Mouse (Mus musculus) forebrain, embryonic 12.5 days (tissue): ENCODE measurements at regions not wholly inside any gene's neighbourhood (a gene's known extent, or its start where the extent isn't known, plus 50 kb on each side); places are given as distances from the start of the nearest gene placed in this dataset.

Experiments used
- ATAC-seq: fragments of 200-750 bp; cut with Nextera tagmentation; 2 replicates; pipeline ENCODE4 v1.8.0; 2017; ENCODE audit warnings: moderate TSS enrichment; ENCODE audit not compliant: low FRiP score
- H3K27ac ChIP-seq: fragments of 300-500 bp; sonication (generic); 2 replicates; pipeline ENCODE4 v1.5.1; 2016; ENCODE audit warnings: mild to moderate bottlenecking
- H3K27me3 ChIP-seq: fragments of 300-500 bp; sonication (generic); 2 replicates; pipeline ENCODE4 v1.6.1; 2016; ENCODE audit warnings: mild to moderate bottlenecking
- H3K36me3 ChIP-seq: fragments of 300-500 bp; sonication (generic); replicated peaks from 2 replicates; pipeline ENCODE4 v1.6.1; 2016; ENCODE audit warnings: mild to moderate bottlenecking
- H3K4me1 ChIP-seq: fragments of 300-500 bp; sonication (generic); 2 replicates; pipeline ENCODE4 v1.6.1; 2016
- H3K4me2 ChIP-seq: fragments of 300-500 bp; sonication (generic); 2 replicates; pipeline ENCODE4 v1.6.1; 2016; ENCODE audit warnings: mild to moderate bottlenecking, moderate library complexity
- H3K4me3 ChIP-seq: fragments of 300-500 bp; sonication (generic); replicated peaks from 2 replicates; pipeline ENCODE4 v1.5.1; 2016; ENCODE audit warnings: mild to moderate bottlenecking
- H3K9ac ChIP-seq: fragments of 300-500 bp; sonication (generic); 2 replicates; pipeline ENCODE4 v1.6.1; 2016; ENCODE audit warnings: mild to moderate bottlenecking
- H3K9me3 ChIP-seq: fragments of 300-500 bp; sonication (generic); 2 replicates; pipeline ENCODE4 v1.6.1; 2016
- WGBS: fragments of 180-500 bp; shearing (Covaris S2); methylation state at CpG from one replicate; pipeline ENCODE4 v1.1.7; 2016; 5-methylcytosine and 5-hydroxymethylcytosine counted together

DNA sequence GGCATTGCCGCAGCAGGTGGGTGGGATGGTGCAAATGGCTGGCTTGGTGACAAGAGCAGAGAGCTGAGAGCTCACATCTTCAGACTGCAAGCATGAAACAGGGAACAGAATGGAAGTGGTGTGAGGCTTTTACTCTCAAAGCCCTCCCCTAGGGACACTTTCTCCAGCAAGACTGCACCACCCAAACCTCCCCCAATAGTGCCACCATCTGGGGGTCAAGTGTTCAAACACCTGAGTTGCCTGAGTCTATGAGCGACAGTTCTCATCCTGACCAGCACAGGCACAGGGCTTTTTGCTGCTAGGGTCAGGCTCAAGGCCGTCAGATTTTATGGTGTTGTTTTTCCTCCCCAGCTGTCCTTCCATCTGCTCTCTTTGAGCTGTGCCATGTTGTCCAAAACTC lies 337.9 kb upstream of the Eif4g2 start:
- no peak overlapping the region for H3K27ac ChIP-seq
- H3K27me3 ChIP-seq = no peaks in the 10 kb centered on the region
- no peak for ATAC-seq
- H3K4me3 ChIP-seq = no peak overlapping the region
- WGBS = 92% methylated on average over 3 of the region's 3 CpGs
- H3K9ac ChIP-seq = no peak overlapping the region
- H3K4me1 ChIP-seq = no peaks in the 10 kb centered on the region
- no peaks in the 10 kb centered on the region for H3K9me3 ChIP-seq
- no peaks in the 10 kb centered on the region for H3K36me3 ChIP-seq
- no peak overlapping the region for H3K4me2 ChIP-seq

DNA sequence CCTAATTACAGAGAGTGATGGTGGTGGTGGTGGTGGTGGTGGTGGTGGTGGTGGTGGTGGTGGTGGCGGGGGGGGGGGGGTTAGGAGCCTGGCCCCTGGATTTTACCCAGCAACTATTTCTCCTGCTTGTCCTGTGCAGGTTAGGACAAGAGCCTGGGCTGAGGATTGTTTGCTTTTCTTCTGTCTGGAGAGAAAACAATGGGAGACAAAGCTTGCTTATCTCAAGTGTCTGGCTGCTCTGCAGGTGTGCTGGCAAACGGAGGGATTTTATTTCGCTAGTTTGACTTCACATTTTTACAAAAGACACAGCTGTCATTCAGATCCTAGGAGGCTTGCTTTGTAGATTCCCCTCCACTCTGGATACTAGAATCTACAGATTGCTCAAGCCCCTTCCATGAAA lies 334.9 kb upstream of the Eif4g2 start:
- Histone ChIP-seq H3K4me3 (no peak overlapping the region), H3K4me2 (no peak overlapping the region), H3K27ac (no peak overlapping the region), H3K9me3 (no peaks in the 10 kb centered on the region), H3K9ac (no peak overlapping the region), H3K36me3 (no peaks in the 10 kb centered on the region), H3K4me1 (peaks cover 5% of the 10 kb centered on the region; the same call in 1 of the 2 replicates), H3K27me3 (no peaks in the 10 kb centered on the region)
- no peak for ATAC-seq
- WGBS = 23% methylated on average over 3 of the region's 3 CpGs

DNA sequence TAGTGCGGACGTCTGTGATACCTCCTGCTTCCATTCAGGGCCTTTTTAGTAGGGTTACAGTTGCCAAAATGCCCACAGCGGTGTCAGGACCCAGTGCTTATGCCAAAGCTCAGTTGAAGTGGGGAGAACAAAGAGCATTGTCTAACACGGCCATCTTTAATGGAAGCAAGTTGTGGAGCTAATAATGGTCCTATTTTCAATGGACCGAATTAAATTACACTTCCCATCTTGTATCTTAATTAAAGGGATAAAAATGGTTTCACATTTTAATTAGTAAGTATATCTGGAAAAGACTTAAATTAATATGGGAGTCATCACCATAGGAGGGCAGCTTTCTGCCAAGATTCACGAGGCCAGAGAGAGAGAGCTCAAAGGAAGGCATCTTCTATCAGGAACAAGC lies 333.2 kb upstream of the Eif4g2 start:
- ATAC-seq = no peak
- no peak overlapping the region for H3K27ac ChIP-seq
- WGBS = 54% methylated on average over 6 of the region's 6 CpGs
- H3K4me3 ChIP-seq = no peak overlapping the region
- H3K4me2 ChIP-seq = no peak overlapping the region
- H3K4me1 ChIP-seq = peaks cover 5% of the 10 kb centered on the region; the same call in 1 of the 2 replicates
- no peaks in the 10 kb centered on the region for H3K36me3 ChIP-seq
- H3K9ac ChIP-seq = no peak overlapping the region
- no peaks in the 10 kb centered on the region for H3K9me3 ChIP-seq
- no peaks in the 10 kb centered on the region for H3K27me3 ChIP-seq

DNA sequence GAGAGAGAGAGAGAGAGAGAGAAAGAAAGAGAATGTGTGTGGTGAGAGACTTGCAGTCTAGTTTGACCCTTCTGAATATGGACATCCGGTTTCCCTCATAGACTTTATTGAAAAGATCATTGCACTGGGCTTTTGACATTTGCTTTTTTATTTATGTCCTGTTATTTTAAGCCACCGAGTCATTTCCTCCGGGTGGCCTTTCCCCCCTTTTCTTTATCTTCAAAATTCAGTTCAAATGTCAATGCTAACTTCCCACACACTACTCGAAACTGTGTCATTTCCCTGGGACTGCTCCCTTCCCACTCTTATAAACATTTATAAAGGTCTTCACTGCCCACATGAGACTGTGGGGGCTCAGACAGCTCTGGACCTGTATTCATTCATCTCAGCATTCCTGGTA lies 330.9 kb upstream of the Eif4g2 start:
- H3K36me3 ChIP-seq = no peaks in the 10 kb centered on the region
- no peak overlapping the region for H3K9ac ChIP-seq
- no peaks in the 10 kb centered on the region for H3K27me3 ChIP-seq
- no peak overlapping the region for H3K4me3 ChIP-seq
- H3K27ac ChIP-seq = no peak overlapping the region
- WGBS = 87% methylated on average over 4 of the region's 4 CpGs
- H3K4me2 ChIP-seq = no peak overlapping the region
- ATAC-seq = no peak
- no peaks in the 10 kb centered on the region for H3K9me3 ChIP-seq
- H3K4me1 ChIP-seq = peaks cover 5% of the 10 kb centered on the region; the same call in 1 of the 2 replicates

DNA sequence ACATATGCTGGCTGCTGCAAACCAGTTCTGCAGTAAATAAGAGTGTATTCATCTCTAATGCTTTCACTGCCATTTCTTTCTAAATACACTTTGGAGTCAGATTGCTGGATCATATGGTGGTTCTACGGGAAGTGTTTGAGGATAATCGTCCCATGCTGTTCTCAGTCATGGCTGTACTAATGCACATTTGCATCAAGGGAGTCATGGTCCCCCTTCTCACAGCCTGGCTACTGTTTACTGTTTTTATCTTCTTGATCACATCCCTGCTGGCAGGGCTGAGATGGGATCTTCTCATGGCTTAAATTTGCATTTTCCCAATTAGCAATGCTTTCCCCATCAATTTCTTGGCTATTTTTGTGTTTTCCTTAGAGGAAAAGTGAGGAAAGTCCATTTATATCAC lies 330.1 kb upstream of the Eif4g2 start:
- 68% methylated on average over 2 of the region's 2 CpGs for WGBS

DNA sequence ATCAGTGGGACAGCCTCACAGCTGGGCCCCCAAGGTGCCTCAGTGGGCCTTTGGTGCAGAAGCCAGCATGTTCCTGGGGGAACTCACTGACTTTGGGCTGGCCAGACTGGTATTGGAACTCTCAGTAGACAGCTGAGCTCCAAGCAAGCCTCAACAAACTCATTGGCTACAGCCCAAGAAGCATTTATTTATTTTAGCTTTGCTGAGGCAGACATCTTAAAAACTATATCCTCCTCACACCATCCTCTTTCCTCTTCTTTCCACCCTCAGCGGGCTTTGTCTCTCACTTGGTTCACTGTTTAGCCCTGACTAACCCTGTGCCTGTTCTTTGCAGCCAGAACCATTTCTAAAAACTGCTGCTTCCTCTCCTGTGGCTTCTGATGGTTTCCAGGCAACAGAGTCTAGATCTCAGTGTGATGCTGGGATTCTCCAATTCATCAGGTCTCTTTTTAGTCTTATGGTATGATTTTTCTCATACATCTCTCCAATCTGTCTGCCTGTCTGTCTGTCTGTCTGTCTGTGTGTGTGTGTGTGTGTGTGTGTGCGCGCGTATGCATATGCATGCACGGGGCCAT lies 328.6 kb upstream of the Eif4g2 start:
- Histone ChIP-seq H3K27me3 (no peaks in the 10 kb centered on the region), H3K9ac (no peak overlapping the region), H3K4me1 (peaks cover 5% of the 10 kb centered on the region; the same call in 1 of the 2 replicates), H3K9me3 (no peaks in the 10 kb centered on the region), H3K27ac (no peak overlapping the region), H3K36me3 (no peaks in the 10 kb centered on the region), H3K4me2 (no peak overlapping the region), H3K4me3 (no peak overlapping the region)
- ATAC-seq = no peak
- WGBS = 93% methylated on average over 5 of the region's 5 CpGs

More for the DNA sequence above, 330.1 kb upstream of the Eif4g2 start:
- Histone ChIP-seq H3K27me3 (no peaks in the 10 kb centered on the region), H3K4me1 (peaks cover 5% of the 10 kb centered on the region; the same call in 1 of the 2 replicates), H3K4me2 (no peak overlapping the region), H3K9ac (no peak overlapping the region), H3K9me3 (no peaks in the 10 kb centered on the region), H3K36me3 (no peaks in the 10 kb centered on the region), H3K4me3 (no peak overlapping the region), H3K27ac (no peak overlapping the region)
- no peak for ATAC-seq

DNA sequence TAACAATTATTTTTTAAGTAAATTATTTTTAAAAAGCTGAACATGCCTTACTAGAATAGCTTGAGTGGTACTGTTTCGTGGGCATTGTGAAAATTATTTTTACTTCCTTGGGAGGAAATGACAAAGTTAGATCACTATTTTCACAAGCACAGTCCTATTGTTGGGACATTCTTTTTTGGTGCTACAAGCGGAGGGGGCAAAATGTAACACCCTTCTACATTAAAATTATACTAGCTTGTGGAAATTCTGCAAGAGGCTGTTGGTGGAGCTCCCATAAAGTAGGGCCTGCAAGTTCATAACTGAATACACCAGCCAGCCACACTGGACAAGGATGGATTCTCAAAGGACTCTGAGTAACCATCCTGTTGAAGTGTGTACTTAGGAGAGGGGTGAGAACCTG lies 313.1 kb upstream of the Eif4g2 start:
- H3K9me3 ChIP-seq = 0 out of 2 replicates have a peak, but pooled peaks cover under 1% of the 10 kb centered on the region
- no peak for ATAC-seq
- peaks cover 6% of the 10 kb centered on the region; the same call in 1 of the 2 replicates for H3K4me1 ChIP-seq
- 90% methylated on average over 2 of the region's 2 CpGs for WGBS
- no peak overlapping the region for H3K4me2 ChIP-seq
- H3K27me3 ChIP-seq = peaks cover 12% of the 10 kb centered on the region; the same call in 1 of the 2 replicates
- no peaks in the 10 kb centered on the region for H3K36me3 ChIP-seq
- no peak overlapping the region for H3K27ac ChIP-seq
- H3K9ac ChIP-seq = no peak overlapping the region
- no peak overlapping the region for H3K4me3 ChIP-seq

DNA sequence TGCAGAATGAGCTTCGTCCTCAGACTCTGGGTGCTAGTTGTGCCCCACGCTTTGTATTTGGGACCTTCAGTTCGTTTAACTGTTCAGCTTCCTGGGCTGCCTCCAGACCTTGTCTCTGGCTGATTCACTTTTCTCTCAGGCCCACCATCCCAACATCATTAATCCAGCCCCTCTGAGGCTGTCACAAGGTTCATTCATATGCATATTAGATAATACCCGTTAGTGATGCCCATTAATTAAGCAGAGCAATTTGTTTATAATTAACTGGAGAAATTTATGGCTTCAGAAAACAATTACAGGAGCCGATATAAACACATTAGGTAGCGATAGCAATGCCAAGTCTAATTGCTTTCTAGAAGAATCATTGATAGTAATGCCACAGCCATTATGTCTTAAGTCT lies 312.3 kb upstream of the Eif4g2 start:
- peak; percentile 30; the same call in 1 of the 2 replicates for ATAC-seq
- H3K9me3 ChIP-seq = no peaks in the 10 kb centered on the region
- peaks cover 12% of the 10 kb centered on the region; the same call in 1 of the 2 replicates for H3K27me3 ChIP-seq
- H3K9ac ChIP-seq = no peak overlapping the region
- no peaks in the 10 kb centered on the region for H3K36me3 ChIP-seq
- peaks cover 6% of the 10 kb centered on the region; the same call in 1 of the 2 replicates for H3K4me1 ChIP-seq
- H3K27ac ChIP-seq = 0 out of 2 replicates have a peak overlapping the region, but pooled peaks have one; percentile 15
- no peak overlapping the region for H3K4me2 ChIP-seq
- H3K4me3 ChIP-seq = no peak overlapping the region
- 41% methylated on average over 6 of the region's 6 CpGs for WGBS

DNA sequence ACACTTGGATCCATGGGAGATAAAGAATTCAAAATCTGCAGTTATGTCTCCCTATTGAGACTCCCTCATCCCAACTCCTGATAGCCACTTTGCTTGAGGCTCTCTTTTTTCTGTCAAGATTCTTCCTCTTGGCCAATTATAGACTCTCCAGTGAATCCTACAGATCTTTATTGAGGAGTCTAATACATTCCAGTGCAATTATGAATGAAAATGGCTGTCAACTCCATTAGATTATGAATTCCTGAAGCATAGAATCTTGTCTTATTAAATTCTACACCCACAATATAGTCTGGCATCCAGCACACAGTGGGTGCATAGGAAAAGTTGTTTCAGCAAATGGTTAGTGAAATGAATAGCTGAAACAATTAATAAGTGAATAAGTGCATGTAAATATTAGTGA lies 311.0 kb upstream of the Eif4g2 start:
- Histone ChIP-seq H3K9ac (no peak overlapping the region), H3K9me3 (no peaks in the 10 kb centered on the region), H3K4me1 (peaks cover 6% of the 10 kb centered on the region; the same call in 1 of the 2 replicates), H3K4me3 (no peak overlapping the region), H3K27ac (no peak overlapping the region), H3K36me3 (no peaks in the 10 kb centered on the region), H3K27me3 (peaks cover 12% of the 10 kb centered on the region; the same call in 1 of the 2 replicates), H3K4me2 (no peak overlapping the region)
- ATAC-seq = no peak

DNA sequence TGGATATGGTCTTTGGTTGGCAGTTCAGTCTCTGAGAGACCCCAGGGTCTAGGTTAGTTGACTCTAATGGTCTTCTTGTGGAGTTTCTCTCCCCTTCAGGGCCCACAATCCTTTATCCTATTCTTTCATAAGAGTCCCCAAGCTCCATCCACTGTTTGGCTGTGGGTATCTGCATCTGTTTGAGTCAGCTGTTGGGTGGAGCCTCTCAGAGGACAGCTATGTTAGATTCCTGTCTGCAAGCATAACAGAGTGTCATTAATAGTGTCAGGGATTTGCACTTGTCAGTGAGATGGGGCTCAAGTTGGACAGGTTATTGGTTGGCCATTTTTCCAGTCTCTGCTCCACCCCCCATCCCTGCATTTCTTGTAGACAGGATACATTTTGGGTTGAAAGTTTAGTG lies 306.9 kb upstream of the Eif4g2 start:
- Histone ChIP-seq H3K4me2 (no peak overlapping the region), H3K9me3 (no peaks in the 10 kb centered on the region), H3K27ac (no peak overlapping the region), H3K4me1 (no peaks in the 10 kb centered on the region), H3K27me3 (0 out of 2 replicates have a peak, but pooled peaks cover 2% of the 10 kb centered on the region), H3K36me3 (no peaks in the 10 kb centered on the region), H3K4me3 (no peak overlapping the region), H3K9ac (no peak overlapping the region)
- ATAC-seq = no peak

DNA sequence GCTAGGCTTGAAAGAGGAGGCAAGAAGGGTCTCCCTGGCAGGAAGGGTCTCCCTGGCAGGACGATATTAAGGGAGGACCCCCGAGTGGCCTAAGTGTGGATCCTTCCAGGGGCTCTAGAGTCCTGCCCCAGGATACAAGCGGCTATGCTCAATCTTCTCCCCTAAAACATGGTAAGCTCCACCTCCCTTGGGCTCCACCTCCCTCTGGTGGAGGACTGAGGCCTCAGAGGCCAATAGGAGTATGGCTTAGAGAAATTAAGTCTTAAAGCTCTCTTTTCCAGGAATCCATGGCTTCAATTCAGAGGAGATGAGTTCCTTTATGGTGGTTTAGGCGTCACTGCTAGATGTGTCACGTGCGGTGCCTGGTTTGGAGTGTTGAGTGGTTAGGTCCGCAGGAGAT lies 291.7 kb upstream of the Eif4g2 start:
- H3K9me3 ChIP-seq = no peaks in the 10 kb centered on the region
- 90% methylated on average over 7 of the region's 7 CpGs for WGBS
- no peaks in the 10 kb centered on the region for H3K36me3 ChIP-seq
- H3K27me3 ChIP-seq = no peaks in the 10 kb centered on the region
- no peak for ATAC-seq
- H3K4me3 ChIP-seq = no peak overlapping the region
- H3K4me2 ChIP-seq = no peak overlapping the region
- peaks cover 7% of the 10 kb centered on the region; the same call in 1 of the 2 replicates for H3K4me1 ChIP-seq
- H3K9ac ChIP-seq = no peak overlapping the region
- H3K27ac ChIP-seq = no peak overlapping the region

DNA sequence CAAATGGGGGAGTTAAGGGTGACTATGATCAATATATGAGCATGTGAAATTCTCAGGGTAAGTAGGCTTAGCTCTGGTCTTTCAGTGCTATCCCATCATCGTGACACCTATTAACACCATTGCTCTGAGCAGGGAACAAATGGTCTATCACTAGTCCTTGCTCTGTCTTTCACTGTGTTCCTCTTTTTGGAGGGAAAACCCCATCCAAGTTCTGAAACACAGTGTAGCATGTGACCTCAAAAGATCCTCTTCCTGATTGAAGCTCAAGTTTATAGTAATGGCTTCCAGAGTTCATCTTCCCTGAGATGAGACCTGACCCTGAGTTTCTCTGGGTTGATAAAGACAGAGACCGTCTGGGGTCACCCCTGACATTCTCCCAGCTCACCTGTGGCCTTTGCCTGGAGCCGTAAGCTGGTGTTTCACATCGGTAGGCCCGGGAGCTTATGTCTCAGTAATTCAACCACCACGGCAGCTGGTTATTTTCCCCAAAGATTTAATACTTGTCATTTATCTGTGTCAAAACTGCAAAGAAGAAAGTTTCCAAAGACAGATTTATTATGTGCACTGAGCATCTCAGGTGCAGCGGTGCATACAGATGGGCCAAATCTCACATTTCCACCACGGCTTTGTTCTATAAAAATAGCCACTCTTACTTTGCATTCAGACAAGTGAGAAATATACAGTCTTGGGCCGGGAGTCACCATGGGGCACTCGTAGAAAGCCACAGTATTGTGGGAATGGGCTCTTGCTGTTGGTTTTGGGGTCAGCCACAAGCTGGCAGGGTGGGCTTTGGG lies 290.7 kb upstream of the Eif4g2 start:
- Histone ChIP-seq H3K4me1 (peaks cover 7% of the 10 kb centered on the region; the same call in 1 of the 2 replicates), H3K36me3 (no peaks in the 10 kb centered on the region), H3K4me3 (no peak overlapping the region), H3K9me3 (no peaks in the 10 kb centered on the region), H3K4me2 (no peak overlapping the region), H3K27me3 (no peaks in the 10 kb centered on the region), H3K9ac (no peak overlapping the region), H3K27ac (no peak overlapping the region)
- no peak for ATAC-seq
- 90% methylated on average over 10 of the region's 10 CpGs for WGBS
